Mouse (Mus musculus): ENCODE measurements around the gene Chat.

- no peak for TF ChIP-seq CTCF (conservative IDR thresholded peaks at IDR 0.05; ENCODE audit: insufficient read depth, insufficient read length, low read depth, low read length)
- no peak for TF ChIP-seq POLR2A (IDR thresholded peaks at IDR 0.05; ENCODE audit: low read depth, low read length)
These were observed 30.5 kb upstream of the Chat start for GRCm38 (mm10) chr14:32496115-32496850.

All from kidney, adult 2 months (tissue).